ENCODE assay signal across 11 mouse cellular contexts in genomic region chr1:189731697-189732096, GRCm38 (mm10). TPM values are rescaled to one million over a fixed set of nuclear protein-coding genes. Genes with fewer than 3 reads are reported as not detected.
DNase-seq lines count a peak whose midpoint lies in the region; ATAC-seq and TF ChIP-seq lines count a peak whose summit lies in the region.
"Had no signal": no experiment of that assay in that cellular context is flagged by ENCODE, and none has a peak within 500 bp of the region (broad histone marks: within the 10 kb centered on the region; RNA-seq: fewer than 3 reads in every experiment).

No protein-coding gene starts in this region.

- TF ChIP-seq CTCF in gastrocnemius, adult 2 months (IDR thresholded peaks at IDR 0.05) = no peak
- no peak for TF ChIP-seq CTCF in lung, adult 2 months (IDR thresholded peaks at IDR 0.05; ENCODE audit: insufficient read depth, low read length)

- no peaks in the 10 kb centered on the region for H3K27me3 ChIP-seq in lung, embryonic 15.5 days
- H3K27me3 ChIP-seq in heart, embryonic 12.5 days (replicated peaks) = no peaks in the 10 kb centered on the region
- H3K27me3 ChIP-seq in stomach, embryonic 15.5 days (replicated peaks) = no peaks in the 10 kb centered on the region

- WGBS in lung, embryonic 15.5 days = 46% methylated on average over 10 of the region's 10 CpGs
- 62% methylated on average over 10 of the region's 10 CpGs for WGBS in lung, adult 2 months
- 64% methylated on average over 10 of the region's 10 CpGs for WGBS in heart, embryonic 12.5 days
- 64% methylated on average over 10 of the region's 10 CpGs for WGBS in stomach, embryonic 15.5 days

- intact Hi-C loops in gastrocnemius, adult 2 months (cut with DNase I) = no loop called here

- H3K9me3 ChIP-seq in lung, embryonic 15.5 days = no peaks in the 10 kb centered on the region
- H3K9me3 ChIP-seq in heart, embryonic 12.5 days (replicated peaks) = no peaks in the 10 kb centered on the region
- H3K9me3 ChIP-seq in stomach, embryonic 15.5 days = no peaks in the 10 kb centered on the region

- TF ChIP-seq POLR2A in lung, adult 2 months (IDR thresholded peaks at IDR 0.05; ENCODE audit: borderline replicate concordance, extremely low read depth, low read depth, low read length) = no peak

- no peak for ATAC-seq in lung, embryonic 15.5 days (ENCODE audit: borderline replicate concordance, extremely low read depth, low FRiP score, low TSS enrichment)
- no peak for ATAC-seq in heart, embryonic 12.5 days (ENCODE audit: insufficient number of reproducible peaks, low FRiP score)
- no peak for ATAC-seq in stomach, embryonic 15.5 days (ENCODE audit: insufficient read depth, low FRiP score, low read depth)
- ATAC-seq: CD4-positive, CD25-positive, alpha-beta regulatory T cell, adult 4 months had no signal

- H3K4me1 ChIP-seq in lung, embryonic 15.5 days = peaks cover 36% of the 10 kb centered on the region
- H3K4me1 ChIP-seq in lung, adult 2 months (ENCODE audit: control insufficient read depth, insufficient read depth, low read length) = 0 out of 2 replicates have a peak, but pooled peaks cover 5% of the 10 kb centered on the region
- H3K4me1 ChIP-seq in heart, embryonic 12.5 days (replicated peaks) = peaks cover 41% of the 10 kb centered on the region
- peaks cover 18% of the 10 kb centered on the region; the same call in 1 of the 2 replicates for H3K4me1 ChIP-seq in stomach, embryonic 15.5 days

- no peak overlapping the region for H3K9ac ChIP-seq in lung, embryonic 15.5 days
- H3K9ac ChIP-seq in heart, embryonic 12.5 days = no peak overlapping the region
- H3K9ac ChIP-seq in stomach, embryonic 15.5 days = no peak overlapping the region

- no peak for DNase-seq in gastrocnemius, adult 2 months
- no peak for DNase-seq in gastrocnemius, adult 8-10 months (ENCODE audit: low spot score in 2 of 2)
- DNase-seq in lung, adult 2 months = no peak
- no peak for DNase-seq in cerebellum, adult 9-10 months
- no peak for DNase-seq in c-Kit-positive CD71-positive TER-119-positive erythroid progenitor cells, embryonic 14.5 days (ENCODE audit: low spot score)

- no peaks in the 10 kb centered on the region for H3K36me3 ChIP-seq in lung, embryonic 15.5 days
- H3K36me3 ChIP-seq in heart, embryonic 12.5 days = 0 out of 2 replicates have a peak, but pooled peaks cover 4% of the 10 kb centered on the region
- H3K36me3 ChIP-seq in stomach, embryonic 15.5 days = no peaks in the 10 kb centered on the region

- H3K4me3 ChIP-seq in gastrocnemius, adult 2 months = peak overlapping the region; percentile 15; the same call in 1 of the 2 replicates
- H3K4me3 ChIP-seq in lung, embryonic 15.5 days = no peak overlapping the region
- no peak overlapping the region for H3K4me3 ChIP-seq in lung, adult 2 months (replicated peaks; ENCODE audit: extremely low read depth, low read depth, low read length)
- no peak overlapping the region for H3K4me3 ChIP-seq in heart, embryonic 12.5 days
- no peak overlapping the region for H3K4me3 ChIP-seq in stomach, embryonic 15.5 days (replicated peaks)
- H3K4me3 ChIP-seq: megakaryocyte, embryonic 14.5 days had no signal

- peak overlapping the region; percentile 56 for H3K27ac ChIP-seq in gastrocnemius, adult 2 months
- H3K27ac ChIP-seq in lung, embryonic 15.5 days = peak overlapping the region; percentile 68
- H3K27ac ChIP-seq in heart, embryonic 12.5 days (ENCODE audit: poor library complexity, severe bottlenecking) = peak overlapping the region; percentile 28; the same call in 1 of the 2 replicates
- H3K27ac ChIP-seq in stomach, embryonic 15.5 days = peak overlapping the region; percentile 42; the same call in 1 of the 2 replicates

- H3K4me2 ChIP-seq in lung, embryonic 15.5 days = no peak overlapping the region
- 0 out of 2 replicates have a peak overlapping the region, but pooled peaks have one; percentile 1 for H3K4me2 ChIP-seq in heart, embryonic 12.5 days
- H3K4me2 ChIP-seq in stomach, embryonic 15.5 days = no peak overlapping the region
- H3K4me2 ChIP-seq: liver, embryonic 11.5 days had no signal

RNA-seq across cellular contexts. Expression of gene Ptpn14, which starts 3.6 kb away (rescaled TPM):
- 10 to 100 TPM in 1 of 2 experiments, 1 to 10 TPM in 1; 9.3 to 15.1 TPM for total RNA-seq in gastrocnemius, adult 2 months (2021)
- total RNA-seq in gastrocnemius, adult 8-10 months (2022) = 10 to 100 TPM; 11.1 to 14.7 (median 13.3) TPM
- polyA plus RNA-seq in lung, embryonic 15.5 days (2015; fragmentation: Nextera tagmentation; extraction: Ambion mirVana) = 8.3 and 8.6 TPM in 2 replicates
- 18.9 and 19.7 TPM in 2 replicates for polyA plus RNA-seq in lung, adult 2 months (2012; rRNA removed)
- polyA plus RNA-seq in heart, embryonic 12.5 days (2016; fragmentation: Nextera tagmentation; extraction: Ambion mirVana) = 11.6 and 14.0 TPM in 2 replicates
- polyA plus RNA-seq in stomach, embryonic 15.5 days (2015; fragmentation: Nextera tagmentation; extraction: Ambion mirVana) = 7.6 and 10.0 TPM in 2 replicates

RNA-seq across cellular contexts. Expression of gene Cenpf, which starts 43.8 kb away (rescaled TPM):
- total RNA-seq in gastrocnemius, adult 2 months (2021) = under 1 TPM; 0.03 to 0.05 TPM
- under 1 TPM in 3 of 4 experiments, not detected in 1; 0.02 to 0.36 (median 0.11) TPM for total RNA-seq in gastrocnemius, adult 8-10 months (2022)
- 96.7 and 101 TPM in 2 replicates for polyA plus RNA-seq in lung, embryonic 15.5 days (2015; fragmentation: Nextera tagmentation; extraction: Ambion mirVana)
- 0.22 and 0.86 TPM in 2 replicates for polyA plus RNA-seq in lung, adult 2 months (2012; rRNA removed)
- polyA plus RNA-seq in heart, embryonic 12.5 days (2016; fragmentation: Nextera tagmentation; extraction: Ambion mirVana) = 73.0 and 75.6 TPM in 2 replicates
- 72.1 and 78.4 TPM in 2 replicates for polyA plus RNA-seq in stomach, embryonic 15.5 days (2015; fragmentation: Nextera tagmentation; extraction: Ambion mirVana)

Comparison
In these comparisons a context has a peak if more than half of its experiments do, and no peak if none do; other contexts are left out.
1. RNA of gene Cenpf, which starts 43.8 kb away (polyA plus RNA-seq): 96.7 to 101 TPM in lung, embryonic 15.5 days, 72.1 to 78.4 TPM in stomach, embryonic 15.5 days and 73.0 to 75.6 TPM in heart, embryonic 12.5 days; 0.22 to 0.86 TPM in lung, adult 2 months; every median in the first group is over 10 times any median in the second.
2. Peak in every context shown above with its lines, with median percentiles within 50 percentile points of each other: H3K27ac ChIP-seq.